Mouse (Mus musculus) thymus, adult 2 months (tissue): ENCODE data around the gene Ptpn1.

Experiments used
- CTCF ChIP-seq: fragments of 200-500 bp; IDR thresholded peaks from 2 replicates; pipeline ENCODE4 v1.5.1; 2012; ENCODE audit warnings: mild to moderate bottlenecking, control low read depth, low read length, moderate library complexity, borderline replicate concordance; ENCODE audit not compliant: control insufficient read depth, poor library complexity, insufficient read depth; ENCODE audit errors: extremely low read depth
- POLR2A ChIP-seq: fragments of 200-500 bp; IDR thresholded peaks from 2 replicates; pipeline ENCODE4 v1.6.1; 2012; ENCODE audit warnings: mild to moderate bottlenecking, low read length, control low read depth, moderate library complexity; ENCODE audit not compliant: control insufficient read depth, poor library complexity, insufficient read depth; ENCODE audit errors: extremely low read depth

DNA sequence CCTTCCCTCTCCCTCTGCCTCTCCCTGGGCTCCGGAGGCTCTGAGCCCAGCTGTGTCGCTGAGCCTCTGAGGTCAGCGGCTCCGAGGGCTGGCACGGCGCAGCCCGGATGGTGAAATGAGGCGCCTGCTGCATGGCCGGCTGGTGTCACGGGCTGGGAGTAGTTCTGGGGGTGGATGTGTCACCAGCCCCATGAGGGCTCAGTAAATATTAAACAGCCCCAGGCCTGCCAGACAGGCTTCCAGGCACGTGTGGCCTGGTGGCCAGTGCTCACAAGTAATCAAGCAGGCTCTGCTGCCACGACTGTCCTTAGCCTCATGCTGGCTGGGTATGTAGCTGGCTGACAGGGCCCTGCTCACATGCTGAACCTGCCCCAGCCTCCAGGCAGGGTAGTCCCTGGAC, 71.6 kb downstream of the Ptpn1 start:
- TF ChIP-seq CTCF: no peak
- no peak for TF ChIP-seq POLR2A
